Mouse (Mus musculus): ENCODE measurements at regions not wholly inside any gene's neighbourhood (a gene's known extent, or its start where the extent isn't known, plus 50 kb on each side); places are given as distances from the start of the nearest gene placed in this dataset.

GRCm38 (mm10) chr16:29848527-29848926, 215.7 kb upstream of the Hes1 start:
- no peak for TF ChIP-seq CTCF (IDR thresholded peaks at IDR 0.05; ENCODE audit: insufficient read depth, low read depth, low read length)
- TF ChIP-seq POLR2A (IDR thresholded peaks at IDR 0.05; ENCODE audit: insufficient read depth, low read depth, low read length), result no peak
